Mouse (Mus musculus) bone marrow macrophage, adult 2 months (primary cell): ENCODE results near the gene Tmbim4.

ENCODE experiments used
- CTCF ChIP-seq: IDR thresholded peaks from 2 replicates; pipeline ENCODE4 v1.5.1; 2012; ENCODE audit warnings: low read depth, mild to moderate bottlenecking, low read length, moderate library complexity
- POLR2A ChIP-seq: IDR thresholded peaks from 2 replicates; pipeline ENCODE4 v1.6.1; 2012; ENCODE audit warnings: mild to moderate bottlenecking, low read depth, low read length, borderline replicate concordance

- TF ChIP-seq CTCF (no peak), POLR2A (no peak)
These were observed 36.2 kb upstream of the Tmbim4 start for GRCm38 (mm10) chr10:120164931-120165792.
